ENCODE assay signal across 23 mouse cellular contexts in the genomic region with DNA sequence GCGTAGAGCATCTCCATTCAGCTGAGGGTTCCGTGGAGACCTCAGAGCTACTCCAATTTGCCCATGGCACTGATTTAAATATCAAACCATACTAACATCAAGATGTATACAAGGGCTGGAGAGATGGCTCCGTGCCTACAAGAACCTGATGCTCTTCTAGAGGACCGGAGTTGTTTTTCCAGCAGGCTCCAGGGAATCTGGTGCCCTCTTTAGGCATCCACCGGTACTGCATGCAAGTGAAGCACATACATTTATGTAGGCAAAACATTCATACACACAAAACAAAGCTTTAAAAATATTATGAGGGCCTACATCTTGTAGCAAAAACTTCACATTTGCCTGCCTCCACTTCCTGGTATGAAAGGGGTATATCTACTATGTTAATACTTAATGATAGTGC.
A peak's percentile ranks its signal among the peaks of the same experiment; 100 is the strongest.
DNase-seq lines count a peak whose midpoint lies in the region; ATAC-seq and TF ChIP-seq lines count a peak whose summit lies in the region.
"Had no signal": no experiment of that assay in that cellular context is flagged by ENCODE, and none has a peak within 500 bp of the region (broad histone marks: within the 10 kb centered on the region; RNA-seq: fewer than 3 reads in every experiment).

No protein-coding gene starts in this region.

- no peaks in the 10 kb centered on the region for H3K79me2 ChIP-seq in heart, adult 2 months (replicated peaks; ENCODE audit: control insufficient read depth, insufficient read depth, low read length)
- H3K79me2 ChIP-seq in MEL (ENCODE audit: control insufficient read depth, insufficient read depth, low read length, poor library complexity): no peaks in the 10 kb centered on the region

- H3K4me1 ChIP-seq in heart, adult 2 months (ENCODE audit: control insufficient read depth, insufficient read depth, low read length): no peaks in the 10 kb centered on the region; the same call in 1 of the 2 replicates
- no peaks in the 10 kb centered on the region for H3K4me1 ChIP-seq in lung, embryonic 14.5 days (ENCODE audit: insufficient read depth)
- no peaks in the 10 kb centered on the region for H3K4me1 ChIP-seq in MEL (ENCODE audit: control insufficient read depth in 1 of 2, insufficient read depth in 2 of 2, low read length in 2 of 2)
- no peaks in the 10 kb centered on the region for H3K4me1 ChIP-seq in stomach, postnatal 0 days (replicated peaks; ENCODE audit: control insufficient read depth, insufficient read depth)
- H3K4me1 ChIP-seq: liver, embryonic 13.5 days; megakaryocyte, embryonic 14.5 days; stomach, embryonic 15.5 days had no signal

- TF ChIP-seq POLR2A in heart, adult 2 months (IDR thresholded peaks at IDR 0.05; ENCODE audit: insufficient read depth, low read depth, low read length): no peak
- TF ChIP-seq POLR2A in MEL (IDR thresholded peaks at IDR 0.05; ENCODE audit: control insufficient read depth in 1 of 2, insufficient read depth in 1 of 2, low read depth in 1 of 2, low read length in 2 of 2, poor library complexity in 1 of 2): no peak

- H3K9ac ChIP-seq in heart, adult 2 months (ENCODE audit: low read depth, low read length): no peak overlapping the region
- no peak overlapping the region for H3K9ac ChIP-seq in lung, embryonic 14.5 days
- no peak overlapping the region for H3K9ac ChIP-seq in MEL (ENCODE audit: control insufficient read depth, low read depth, low read length, poor library complexity, severe bottlenecking)
- no peak overlapping the region for H3K9ac ChIP-seq in stomach, postnatal 0 days (ENCODE audit: low read length)
- H3K9ac ChIP-seq: heart, embryonic 12.5 days; liver, embryonic 13.5 days; stomach, embryonic 15.5 days had no signal

- 0 out of 2 replicates have a peak, but pooled peaks have one; percentile 10 for TF ChIP-seq CTCF in heart, adult 2 months (IDR thresholded peaks at IDR 0.05)
- TF ChIP-seq CTCF in lung, embryonic 14.5 days (IDR thresholded peaks at IDR 0.05; ENCODE audit: low read depth): peak; percentile 43; the same call in 1 of the 2 replicates
- TF ChIP-seq CTCF in MEL (IDR thresholded peaks at IDR 0.05 in 2 of 3, conservative IDR thresholded peaks at IDR 0.05 in 1 of 3; ENCODE audit: control insufficient read depth in 1 of 3, insufficient read depth in 1 of 3, low read depth in 2 of 3, low read length in 3 of 3, poor library complexity in 1 of 3, severe bottlenecking in 1 of 3): peak in 2 of 3 experiments; percentile 11 to 28; a peak in 3 of 6 replicates
- TF ChIP-seq CTCF in stomach, postnatal 0 days (IDR thresholded peaks at IDR 0.05; ENCODE audit: low read depth): peak; percentile 47

- H3K27me3 ChIP-seq in heart, adult 2 months (ENCODE audit: control insufficient read depth, insufficient read depth, low read length): no peaks in the 10 kb centered on the region
- no peaks in the 10 kb centered on the region for H3K27me3 ChIP-seq in lung, embryonic 14.5 days (ENCODE audit: insufficient read depth, low read length)
- H3K27me3 ChIP-seq in MEL (ENCODE audit: control insufficient read depth in 1 of 2, insufficient read depth in 2 of 2, low read length in 2 of 2): no peaks in the 10 kb centered on the region
- H3K27me3 ChIP-seq in stomach, postnatal 0 days (ENCODE audit: control insufficient read depth, insufficient read depth, low read length): no peaks in the 10 kb centered on the region
- H3K27me3 ChIP-seq: heart, embryonic 12.5 days; liver, embryonic 13.5 days; megakaryocyte, embryonic 14.5 days; stomach, embryonic 15.5 days had no signal

- no peak for TF ChIP-seq RAD21 in MEL (IDR thresholded peaks at IDR 0.05; ENCODE audit: low read depth, low read length)

- no peak overlapping the region for H3K27ac ChIP-seq in heart, adult 2 months
- no peak overlapping the region for H3K27ac ChIP-seq in lung, embryonic 14.5 days (ENCODE audit: low read depth)
- H3K27ac ChIP-seq in MEL (ENCODE audit: control insufficient read depth, low read depth, low read length): no peak overlapping the region
- H3K27ac ChIP-seq in stomach, postnatal 0 days (replicated peaks): no peak overlapping the region
- H3K27ac ChIP-seq: forebrain, embryonic 10.5 days; limb, embryonic 10.5 days; liver, embryonic 13.5 days; stomach, embryonic 15.5 days had no signal

- H3K4me3 ChIP-seq in heart, adult 2 months: no peak overlapping the region
- no peak overlapping the region for H3K4me3 ChIP-seq in lung, embryonic 14.5 days (ENCODE audit: low read depth, low read length)
- no peak overlapping the region for H3K4me3 ChIP-seq in MEL (ENCODE audit: control insufficient read depth in 1 of 2, insufficient read depth in 1 of 2, low read depth in 2 of 2, low read length in 2 of 2)
- no peak overlapping the region for H3K4me3 ChIP-seq in stomach, postnatal 0 days (ENCODE audit: low read depth, low read length)
- H3K4me3 ChIP-seq: forebrain, embryonic 10.5 days; heart, embryonic 12.5 days; limb, embryonic 10.5 days; liver, embryonic 13.5 days; megakaryocyte, embryonic 14.5 days; stomach, embryonic 15.5 days had no signal

- ATAC-seq in lung, embryonic 14.5 days (ENCODE audit: insufficient read depth): no peak
- ATAC-seq in stomach, postnatal 0 days (ENCODE audit: low FRiP score, low TSS enrichment): no peak
- no peak for ATAC-seq in granulocyte monocyte progenitor cell, adult 5-6 weeks (replicated peaks; ENCODE audit: poor library complexity, severe bottlenecking)
- ATAC-seq: hindbrain, embryonic 16.5 days; midbrain, embryonic 16.5 days had no signal

- no peak for TF ChIP-seq EP300 in heart, adult 2 months (IDR thresholded peaks at IDR 0.05; ENCODE audit: insufficient read depth, low read depth, low read length)
- no peak for TF ChIP-seq EP300 in MEL (IDR thresholded peaks at IDR 0.05; ENCODE audit: low read depth in 1 of 2, low read length in 2 of 2)
- no peak for TF ChIP-seq EP300 in stomach, postnatal 0 days (optimal IDR thresholded peaks at IDR 0.05)

- no peaks in the 10 kb centered on the region for H3K9me3 ChIP-seq in lung, embryonic 14.5 days (ENCODE audit: low read depth, low read length)
- H3K9me3 ChIP-seq in MEL (replicated peaks; ENCODE audit: insufficient read depth, low read length): no peaks in the 10 kb centered on the region
- H3K9me3 ChIP-seq in stomach, postnatal 0 days (ENCODE audit: control insufficient read depth, low read length): no peaks in the 10 kb centered on the region
- H3K9me3 ChIP-seq: forebrain, embryonic 10.5 days; heart, embryonic 12.5 days; limb, embryonic 10.5 days; stomach, embryonic 15.5 days had no signal

- no peak overlapping the region for H3K4me2 ChIP-seq in lung, embryonic 14.5 days
- no peak overlapping the region for H3K4me2 ChIP-seq in stomach, postnatal 0 days (replicated peaks; ENCODE audit: low read depth)
- H3K4me2 ChIP-seq: heart, embryonic 12.5 days; liver, embryonic 13.5 days; stomach, embryonic 15.5 days had no signal

- intact Hi-C loops in heart, adult 2 months (cut with DNase I): no loop called here

- WGBS in heart, adult 2 months: 93% methylated on average over 5 of the region's 5 CpGs
- WGBS in lung, embryonic 14.5 days: 94% methylated on average over 5 of the region's 5 CpGs
- 92% methylated on average over 5 of the region's 5 CpGs for WGBS in stomach, postnatal 0 days

- H3K36me3 ChIP-seq in heart, adult 2 months (ENCODE audit: control insufficient read depth, insufficient read depth, low read length): no peaks in the 10 kb centered on the region
- no peaks in the 10 kb centered on the region for H3K36me3 ChIP-seq in lung, embryonic 14.5 days (ENCODE audit: insufficient read depth)
- no peaks in the 10 kb centered on the region for H3K36me3 ChIP-seq in MEL (ENCODE audit: control insufficient read depth in 1 of 2, insufficient read depth in 2 of 2, low read length in 2 of 2)
- H3K36me3 ChIP-seq in stomach, postnatal 0 days (ENCODE audit: control insufficient read depth, insufficient read depth, low read length): no peaks in the 10 kb centered on the region
- H3K36me3 ChIP-seq: forebrain, embryonic 10.5 days; G1E; heart, embryonic 12.5 days; limb, embryonic 10.5 days; liver, embryonic 13.5 days; stomach, embryonic 15.5 days had no signal

- no peak for DNase-seq in heart, adult 2 months
- no peak for DNase-seq in heart, adult 9 months (ENCODE audit: low spot score in 2 of 2)
- no peak for DNase-seq in lung, embryonic 14.5 days
- DNase-seq in lung, postnatal 25 days (ENCODE audit: low spot score): no peak
- peak; percentile 3 for DNase-seq in MEL (ENCODE audit: low read depth, low spot score)
- DNase-seq in stomach, postnatal 0 days (ENCODE audit: low spot score): no peak
- no peak for DNase-seq in adrenal gland, adult 2 months
- DNase-seq: adrenal gland, postnatal 10 days; cerebellum, adult 9-10 months; gastrocnemius, postnatal 25 days; kidney, adult 9 months; liver, embryonic 13.5 days; lung, postnatal 10 days; right cerebral cortex, adult 18-20 months had no signal

TF ChIP-seq in MEL, 35 proteins besides CTCF, POLR2A, EP300 and RAD21:
- TF ChIP-seq TCF12 (IDR thresholded peaks at IDR 0.05; ENCODE audit: low read depth, low read length) (no peak), MYB (IDR thresholded peaks at IDR 0.05; ENCODE audit: low read depth, low read length) (no peak), MAX (IDR thresholded peaks at IDR 0.05; ENCODE audit: low read length) (no peak), MEF2A (IDR thresholded peaks at IDR 0.05; ENCODE audit: extremely low read depth, insufficient replicate concordance, low read depth, low read length, poor library complexity, severe bottlenecking) (no peak), USF2 (IDR thresholded peaks at IDR 0.05; ENCODE audit: borderline replicate concordance in 1 of 2, insufficient read depth in 1 of 2, low read depth in 1 of 2, low read length in 2 of 2) (no peak), ELF1 (IDR thresholded peaks at IDR 0.05; ENCODE audit: low read depth, low read length) (no peak), CHD2 (IDR thresholded peaks at IDR 0.05; ENCODE audit: low read length) (no peak), JUND (IDR thresholded peaks at IDR 0.05; ENCODE audit: low read depth, low read length) (no peak), ZC3H11A (IDR thresholded peaks at IDR 0.05; ENCODE audit: low read depth, low read length) (no peak), CHD1 (IDR thresholded peaks at IDR 0.05; ENCODE audit: low read depth, low read length) (no peak), GABPA (IDR thresholded peaks at IDR 0.05; ENCODE audit: low read depth, low read length) (no peak), KAT2A (conservative IDR thresholded peaks at IDR 0.05; ENCODE audit: low read depth, low read length) (no peak), TBP (IDR thresholded peaks at IDR 0.05; ENCODE audit: low read depth, low read length) (no peak), RCOR1 (IDR thresholded peaks at IDR 0.05; ENCODE audit: low read depth, low read length) (no peak), SIN3A (IDR thresholded peaks at IDR 0.05; ENCODE audit: low read length) (no peak), POLR2AphosphoS5 (IDR thresholded peaks at IDR 0.05; ENCODE audit: borderline replicate concordance, low read depth, low read length) (no peak), MXI1 (IDR thresholded peaks at IDR 0.05; ENCODE audit: low read depth, low read length) (no peak), ETS1 (IDR thresholded peaks at IDR 0.05; ENCODE audit: low read depth, low read length) (no peak)
TF ChIP-seq in MEL: peak in this region for 0.
